Mouse (Mus musculus) E14TG2a.4 (cell line): ENCODE measurements around the gene Slc26a8.

Experiments
- H3K27me3 ChIP-seq: 2 replicates; pipeline ENCODE4 v1.6.1; 2014; ENCODE audit warnings: low read length, control low read depth; ENCODE audit not compliant: insufficient read depth
- H3K36me3 ChIP-seq: 2 replicates; pipeline ENCODE4 v1.6.1; 2014; ENCODE audit warnings: low read length, control low read depth; ENCODE audit not compliant: insufficient read depth
- H3K4me1 ChIP-seq: replicated peaks from 2 replicates; pipeline ENCODE4 v1.6.1; 2014; ENCODE audit warnings: low read depth, low read length, control low read depth
- H3K4me3 ChIP-seq: replicated peaks from 2 replicates; pipeline ENCODE4 v1.5.1; 2014; ENCODE audit warnings: mild to moderate bottlenecking, low read length
- H3K9me3 ChIP-seq: 2 replicates; pipeline ENCODE4 v1.6.1; 2014; ENCODE audit warnings: low read length, control low read depth
- CTCF ChIP-seq: conservative IDR thresholded peaks from 2 replicates; pipeline ENCODE4 v1.5.1; 2014; ENCODE audit warnings: low read length
- NANOG ChIP-seq: IDR thresholded peaks from 2 replicates; pipeline ENCODE4 v1.6.1; 2014; ENCODE audit warnings: borderline replicate concordance, low read length, mixed read lengths
- POU5F1 ChIP-seq: IDR thresholded peaks from 2 replicates; pipeline ENCODE4 v1.6.1; 2014; ENCODE audit warnings: low read length, borderline replicate concordance

Gene Slc26a8

DNA sequence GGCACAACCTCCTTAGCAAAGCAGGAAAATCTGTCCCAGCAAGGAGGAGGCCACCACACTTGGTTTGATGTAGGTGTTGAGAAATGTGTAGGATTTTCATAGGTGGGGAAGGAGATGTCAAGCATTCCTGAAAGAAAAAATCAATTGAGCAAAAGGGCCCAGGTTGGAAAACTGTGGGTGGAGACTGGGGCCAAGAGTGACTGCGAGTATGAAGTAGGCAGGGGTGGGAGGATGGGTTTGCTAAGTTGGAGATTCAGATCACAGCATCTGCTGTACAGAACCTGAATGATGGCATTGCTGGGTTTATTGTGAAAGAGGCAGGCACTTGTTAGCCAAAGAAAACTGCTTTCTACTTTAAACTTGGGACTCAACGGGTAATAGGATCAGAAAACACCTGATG, 65.2 kb downstream of the Slc26a8 start:
- TF ChIP-seq POU5F1, result no peak
- TF ChIP-seq NANOG, result no peak
- no peak for TF ChIP-seq CTCF
- no peak overlapping the region for H3K4me3 ChIP-seq
- H3K9me3 ChIP-seq, result no peaks in the 10 kb centered on the region
- H3K4me1 ChIP-seq, result peaks cover 71% of the 10 kb centered on the region
- no peaks in the 10 kb centered on the region for H3K27me3 ChIP-seq
- peaks cover 16% of the 10 kb centered on the region for H3K36me3 ChIP-seq

DNA sequence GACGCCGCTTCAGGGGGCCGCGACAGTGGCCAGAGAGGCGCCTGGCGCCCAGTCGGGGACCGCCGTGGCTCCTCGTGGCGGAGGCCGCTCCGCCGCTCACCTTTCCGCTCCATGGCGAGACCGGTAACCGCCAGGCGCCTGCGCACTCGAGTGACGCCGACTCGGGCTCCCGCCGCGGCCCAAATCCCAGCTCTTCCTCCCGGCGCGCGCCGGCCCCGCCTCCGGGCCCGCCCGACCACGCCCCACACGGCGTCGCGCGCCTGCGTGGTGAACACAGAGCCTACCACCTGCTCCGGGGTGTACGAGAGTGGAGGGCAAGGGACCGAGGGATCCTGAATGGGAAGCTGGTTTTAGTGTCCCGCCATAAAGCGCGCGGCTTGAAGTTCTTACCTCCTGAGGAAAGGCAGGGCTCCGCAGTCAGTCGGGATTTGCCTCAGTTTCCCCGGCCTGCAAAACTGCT, 67.7 kb downstream of the Slc26a8 start, which contains the start of gene Srpk1:
TSS of gene Srpk1 (minus strand) at position 410 of the 460 bp plus-strand sequence.
- no peaks in the 10 kb centered on the region for H3K9me3 ChIP-seq
- H3K4me3 ChIP-seq, result peak within 1 kb of the TSS; percentile 91
- peaks cover 41% of the 10 kb centered on the region for H3K36me3 ChIP-seq
- TF ChIP-seq NANOG, result no peak
- no peak for TF ChIP-seq POU5F1
- no peak for TF ChIP-seq CTCF
- H3K4me1 ChIP-seq, result peaks cover 71% of the 10 kb centered on the region
- no peaks in the 10 kb centered on the region for H3K27me3 ChIP-seq

DNA sequence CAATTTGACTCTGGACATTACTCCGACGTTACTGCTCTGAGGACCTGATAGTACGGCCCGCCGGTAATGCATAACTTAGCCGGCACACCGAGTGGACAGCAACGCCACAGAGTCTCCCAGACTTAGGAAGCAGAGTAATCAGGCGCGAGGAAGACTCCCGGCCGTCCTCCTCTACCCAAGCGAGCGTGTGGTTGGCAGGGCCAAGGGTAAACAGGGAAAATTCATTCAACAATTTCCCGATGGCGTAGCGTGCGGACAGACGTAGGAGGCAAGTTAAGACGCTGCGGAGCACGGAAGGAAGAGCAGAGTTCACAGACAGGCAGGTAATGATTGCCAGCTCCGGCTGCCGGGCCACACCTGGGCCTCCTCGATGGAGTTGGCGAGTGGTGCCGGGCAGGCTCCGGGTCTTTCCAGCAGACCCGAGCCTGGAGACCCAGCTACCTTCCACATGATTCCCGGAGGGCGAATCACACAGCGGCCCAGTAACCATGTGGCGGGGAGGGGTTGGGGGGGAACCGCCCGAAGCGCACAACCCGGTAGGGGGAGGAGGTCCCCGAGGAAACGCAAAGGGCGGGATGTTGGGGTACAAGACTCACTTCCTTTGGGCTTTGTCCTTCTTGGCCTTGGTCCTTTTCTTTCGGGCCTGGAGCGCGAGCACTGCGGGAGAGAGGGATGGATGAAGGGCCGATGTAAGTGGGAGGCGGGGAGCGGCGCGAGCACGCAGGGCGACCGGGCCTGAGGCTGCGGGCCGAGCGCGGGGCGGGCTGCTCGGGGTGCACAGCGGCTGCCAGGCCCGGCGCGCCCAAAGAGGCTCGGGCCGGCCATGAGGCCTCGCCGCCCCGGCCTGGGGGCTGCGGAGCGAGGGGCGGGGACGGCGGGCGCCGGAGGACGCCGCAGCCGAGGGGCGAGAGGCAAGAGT, 68.4 kb downstream of the Slc26a8 start:
- TF ChIP-seq CTCF (no peak), NANOG (no peak), POU5F1 (no peak)

DNA sequence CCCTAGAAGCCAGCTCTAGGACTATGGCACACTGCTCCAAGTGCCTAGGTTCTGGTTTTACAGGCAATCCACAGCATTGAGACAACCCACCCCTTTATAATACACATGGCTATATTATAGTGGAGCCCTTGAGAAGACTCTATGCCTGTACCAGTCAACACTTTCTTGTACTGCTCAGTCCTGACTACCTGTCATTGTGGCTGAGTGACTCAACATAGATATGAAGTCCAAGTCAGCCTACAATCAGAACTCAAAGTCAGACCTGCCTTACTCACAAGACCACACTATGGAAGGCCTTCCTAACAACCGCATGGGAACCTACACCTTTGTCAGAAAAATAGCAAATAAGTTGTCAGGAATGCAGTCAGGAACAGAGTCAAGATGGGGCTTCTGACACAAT, 71.3 kb downstream of the Slc26a8 start:
- no peak overlapping the region for H3K4me3 ChIP-seq
- no peaks in the 10 kb centered on the region for H3K9me3 ChIP-seq
- TF ChIP-seq NANOG (no peak), POU5F1 (no peak), CTCF (no peak)
- no peaks in the 10 kb centered on the region for H3K27me3 ChIP-seq
- H3K36me3 ChIP-seq, result peaks cover 73% of the 10 kb centered on the region
- peaks cover 76% of the 10 kb centered on the region for H3K4me1 ChIP-seq

More for the DNA sequence above, 68.4 kb downstream of the Slc26a8 start:
- Histone ChIP-seq H3K4me1 (peaks cover 71% of the 10 kb centered on the region), H3K9me3 (no peaks in the 10 kb centered on the region), H3K4me3 (peak overlapping the region; percentile 91), H3K36me3 (peaks cover 48% of the 10 kb centered on the region), H3K27me3 (no peaks in the 10 kb centered on the region)

DNA sequence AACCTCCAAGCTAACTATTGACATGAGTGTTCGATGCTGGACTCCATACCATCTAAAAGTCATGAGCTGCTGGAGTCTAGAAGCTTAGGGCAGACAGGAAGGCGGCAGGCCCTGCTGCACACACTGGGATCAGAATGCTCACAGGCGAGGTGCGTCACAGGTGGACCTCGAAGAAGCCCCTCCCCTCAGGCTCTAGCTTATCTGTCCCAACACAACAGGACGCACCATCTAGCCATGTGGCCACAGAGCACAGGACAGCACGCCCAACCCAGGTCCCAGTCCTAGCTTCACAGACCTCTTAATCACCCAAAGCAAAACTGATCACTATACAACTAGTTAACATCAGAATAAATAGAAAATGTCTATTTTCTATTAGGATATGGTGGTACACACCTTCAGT, 71.9 kb downstream of the Slc26a8 start:
- Histone ChIP-seq H3K27me3 (no peaks in the 10 kb centered on the region), H3K36me3 (peaks cover 79% of the 10 kb centered on the region), H3K4me3 (no peak overlapping the region), H3K9me3 (no peaks in the 10 kb centered on the region), H3K4me1 (peaks cover 82% of the 10 kb centered on the region)
- TF ChIP-seq POU5F1 (no peak), NANOG (no peak), CTCF (no peak)

DNA sequence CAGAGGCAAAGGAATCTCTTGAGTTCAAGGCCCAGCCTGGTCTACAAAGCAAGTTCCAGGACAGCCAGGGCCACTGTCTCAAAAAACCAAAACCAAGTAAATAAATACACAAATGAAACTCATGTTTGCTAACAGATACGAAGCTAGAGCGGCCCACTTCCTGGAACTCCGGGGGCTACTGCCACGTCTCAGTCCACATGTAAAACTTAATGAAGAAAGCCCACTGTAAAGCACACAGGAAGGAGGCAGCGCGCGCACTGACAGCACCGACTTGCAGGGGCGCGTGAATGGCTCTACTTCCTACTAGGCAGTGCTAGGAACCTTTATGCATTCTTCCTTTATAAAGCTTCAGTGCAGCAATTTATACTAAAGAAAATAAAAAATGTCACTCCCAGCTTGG, 72.4 kb downstream of the Slc26a8 start:
- Histone ChIP-seq H3K4me1 (peaks cover 84% of the 10 kb centered on the region), H3K27me3 (no peaks in the 10 kb centered on the region), H3K36me3 (peaks cover 82% of the 10 kb centered on the region), H3K9me3 (no peaks in the 10 kb centered on the region), H3K4me3 (no peak overlapping the region)
- TF ChIP-seq NANOG (no peak), POU5F1 (no peak), CTCF (no peak)

DNA sequence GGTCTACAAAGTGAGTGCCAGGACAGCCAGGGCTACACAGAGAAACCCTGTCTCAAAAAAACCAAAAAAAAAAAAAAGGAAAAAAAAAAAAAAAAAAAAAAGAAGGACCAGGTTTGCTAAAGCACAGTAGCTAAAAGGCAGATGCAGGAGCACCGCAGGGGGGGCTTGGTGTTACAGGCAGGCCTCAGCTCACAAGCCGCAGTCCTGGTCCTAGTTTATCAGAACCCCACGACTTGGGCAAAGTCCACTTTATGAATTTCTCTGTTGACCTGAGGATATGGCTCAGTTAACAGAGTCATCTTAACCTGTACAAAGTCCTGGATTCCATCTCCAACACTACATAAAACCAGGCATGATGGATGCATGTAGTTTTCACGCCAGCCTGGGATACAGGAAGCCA, 74.7 kb downstream of the Slc26a8 start:
- Histone ChIP-seq H3K27me3 (no peaks in the 10 kb centered on the region), H3K36me3 (peaks cover 74% of the 10 kb centered on the region), H3K9me3 (no peaks in the 10 kb centered on the region), H3K4me3 (no peak overlapping the region), H3K4me1 (peaks cover 83% of the 10 kb centered on the region)
- TF ChIP-seq POU5F1 (no peak), NANOG (no peak), CTCF (no peak)

DNA sequence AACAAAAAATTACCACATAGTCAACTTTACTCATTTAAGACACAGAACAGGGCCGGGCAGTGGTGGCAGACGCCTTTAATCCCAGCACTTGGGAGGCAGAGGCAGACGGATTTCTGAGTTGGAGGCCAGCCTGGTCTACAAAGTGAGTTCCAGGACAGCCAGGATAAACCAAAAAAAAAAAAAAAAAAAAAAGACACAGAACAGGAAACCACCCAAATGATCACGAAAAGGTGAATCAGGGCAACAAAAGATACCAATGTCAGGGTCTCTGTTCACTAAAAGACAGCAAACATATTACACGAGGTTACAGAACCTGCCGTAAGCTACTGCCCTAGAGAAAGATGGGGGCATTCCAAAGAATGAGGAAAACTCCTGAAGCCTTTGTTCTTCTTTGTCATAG, 76.9 kb downstream of the Slc26a8 start:
- TF ChIP-seq POU5F1 (no peak), CTCF (no peak), NANOG (no peak)
- H3K4me3 ChIP-seq, result no peak overlapping the region
- H3K4me1 ChIP-seq, result peaks cover 61% of the 10 kb centered on the region
- no peaks in the 10 kb centered on the region for H3K9me3 ChIP-seq
- H3K27me3 ChIP-seq, result no peaks in the 10 kb centered on the region
- peaks cover 65% of the 10 kb centered on the region for H3K36me3 ChIP-seq
